Comparison of ENCODE assay signal across 8 mouse cellular contexts in the genomic region with DNA sequence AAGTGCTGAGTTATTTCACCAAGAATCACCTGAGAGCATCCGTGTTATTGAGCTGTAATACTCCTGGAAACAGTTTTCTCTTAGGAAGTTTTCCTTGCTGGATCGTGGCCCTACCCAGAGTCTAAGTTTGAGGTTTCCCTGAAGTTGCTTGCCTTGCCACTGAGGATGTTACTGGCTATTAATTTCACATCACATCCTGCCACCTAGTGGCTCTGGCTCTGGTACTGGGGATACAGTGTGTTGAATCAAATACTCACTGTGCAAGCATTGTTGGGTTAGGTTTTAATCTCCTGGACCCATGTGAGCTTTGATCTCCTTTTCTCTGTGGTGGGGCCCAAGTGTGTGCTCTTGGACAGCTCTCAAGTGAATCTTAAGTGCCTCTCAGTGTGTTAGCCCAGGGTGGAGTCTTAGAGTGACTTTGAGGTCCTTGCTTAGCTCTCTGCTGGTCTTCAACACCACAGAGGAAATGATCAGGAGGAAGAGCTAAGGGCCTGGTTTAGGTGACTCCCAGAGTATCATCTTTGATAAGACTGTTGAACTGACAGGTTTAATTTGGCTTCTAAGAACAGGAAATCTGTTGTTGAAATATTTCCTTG. TPM values are rescaled to one million over a fixed set of nuclear protein-coding genes. Genes with fewer than 3 reads are reported as not detected.
DNase-seq lines count a peak whose midpoint lies in the region; ATAC-seq and TF ChIP-seq lines count a peak whose summit lies in the region.

No protein-coding gene starts in this region.

- no peak overlapping the region for H3K4me2 ChIP-seq in CH12.LX (ENCODE audit: insufficient read depth, low read depth, poor library complexity, severe bottlenecking)
- no peak overlapping the region for H3K4me2 ChIP-seq in limb, embryonic 13.5 days (replicated peaks)

- H3K79me2 ChIP-seq in CH12.LX (replicated peaks; ENCODE audit: control insufficient read depth, extremely low read depth, insufficient read depth, poor library complexity, severe bottlenecking) = no peaks in the 10 kb centered on the region

- no peak for TF ChIP-seq POLR2A in CH12.LX (IDR thresholded peaks at IDR 0.05; ENCODE audit: low read depth, low read length)

- dilution Hi-C loops in CH12.LX (cut with MboI; ENCODE audit: extremely low pct_ligation_motif_present, extremely low pct_unique_long_range_greater_than_20kb, low sequenced_read_pairs) = no loop called here

- 44% methylated on average over 2 of the region's 2 CpGs for whole genome bisulfite sequencing in limb, embryonic 13.5 days

- H3K9me3 ChIP-seq in CH12.LX (replicated peaks; ENCODE audit: low read length) = no peaks in the 10 kb centered on the region
- no peaks in the 10 kb centered on the region for H3K9me3 ChIP-seq in limb, embryonic 13.5 days

- peak; percentile 10 to 57; a peak in 2 of 4 replicates for TF ChIP-seq CTCF in CH12.LX (conservative IDR thresholded peaks at IDR 0.05 in 1 of 2, IDR thresholded peaks at IDR 0.05 in 1 of 2; ENCODE audit: low read depth in 2 of 2, low read length in 2 of 2)

- peak; percentile 9 for DNase-seq in gastrocnemius, adult 18-20 months (ENCODE audit: low spot score)
- DNase-seq in gastrocnemius, adult 8-10 months (ENCODE audit: low spot score in 2 of 2) = no peak
- peak; percentile 30 for DNase-seq in CH12.LX (ENCODE audit: extremely low read depth)
- DNase-seq in cerebellum, postnatal 14 days = peak; percentile 45 to 48
- peak; percentile 6 for DNase-seq in kidney, adult 11 months
- DNase-seq in retina, embryonic 14.5 days (ENCODE audit: low spot score) = peak; percentile 35
- DNase-seq in spleen, postnatal 4 days (ENCODE audit: low spot score in 2 of 2) = no peak

- no peak for TF ChIP-seq EP300 in CH12.LX (IDR thresholded peaks at IDR 0.05; ENCODE audit: low read length)

- H3K27ac ChIP-seq in CH12.LX (ENCODE audit: insufficient read depth, low read depth) = no peak overlapping the region
- no peak overlapping the region for H3K27ac ChIP-seq in limb, embryonic 13.5 days

- H3K9ac ChIP-seq in CH12.LX (ENCODE audit: insufficient read depth, low read depth) = no peak overlapping the region
- H3K9ac ChIP-seq in limb, embryonic 13.5 days = no peak overlapping the region

- H3K36me3 ChIP-seq in CH12.LX (replicated peaks in 1 of 2; ENCODE audit: control insufficient read depth in 1 of 2, insufficient read depth in 1 of 2, low read length in 1 of 2) = no peaks in the 10 kb centered on the region
- no peaks in the 10 kb centered on the region for H3K36me3 ChIP-seq in limb, embryonic 13.5 days

- no peak overlapping the region for H3K4me3 ChIP-seq in CH12.LX (replicated peaks in 1 of 3; ENCODE audit: low read depth in 2 of 3, low read length in 2 of 3, poor library complexity in 1 of 3)
- H3K4me3 ChIP-seq in limb, embryonic 13.5 days = no peak overlapping the region

- peak; percentile 45 for TF ChIP-seq RAD21 in CH12.LX (IDR thresholded peaks at IDR 0.05; ENCODE audit: low read depth, low read length)

- in situ Hi-C loops in CH12.LX (cut with MboI; ENCODE audit: low pct_ligation_motif_present, low pct_unique_long_range_greater_than_20kb, low sequenced_read_pairs) = loop anchor here (10.0 kb wide), 1 partner anchor 194 kb away; no protein-coding TSS in a partner anchor

- ATAC-seq in limb, embryonic 13.5 days (ENCODE audit: low FRiP score, low read depth) = peak; percentile 59; the same call in 1 of the 2 replicates

- no peaks in the 10 kb centered on the region for H3K27me3 ChIP-seq in CH12.LX (replicated peaks)
- H3K27me3 ChIP-seq in limb, embryonic 13.5 days = no peaks in the 10 kb centered on the region

- H3K4me1 ChIP-seq in CH12.LX (ENCODE audit: control insufficient read depth in 1 of 2, insufficient read depth in 2 of 2) = no peaks in the 10 kb centered on the region
- H3K4me1 ChIP-seq in limb, embryonic 13.5 days = no peaks in the 10 kb centered on the region

TF ChIP-seq in CH12.LX, 34 proteins besides CTCF, POLR2A, EP300 and RAD21:
- TF ChIP-seq ZKSCAN1 (IDR thresholded peaks at IDR 0.05; ENCODE audit: borderline replicate concordance, low read depth, low read length) = no peak
- no peak for TF ChIP-seq UBTF (IDR thresholded peaks at IDR 0.05; ENCODE audit: low read depth, low read length)
- TF ChIP-seq SMC3 (IDR thresholded peaks at IDR 0.05; ENCODE audit: low read depth, low read length) = peak; percentile 42; the same call in 1 of the 2 replicates

RNA-seq across cellular contexts. Expression of a gene that starts 47.6 kb away (rescaled TPM):
- under 1 TPM; 0.07 to 0.14 TPM for total RNA-seq in gastrocnemius, adult 18-20 months (2021)
- under 1 TPM; 0.10 to 0.44 (median 0.15) TPM for total RNA-seq in gastrocnemius, adult 8-10 months (2022)
- total RNA-seq in CH12.LX (2012; rRNA removed) (not detected in 2 replicates), CH12.LX (2014; rRNA removed) (not detected in 2 replicates)
- not detected in 2 replicates for polyA plus RNA-seq in CH12.LX (2012; ENCODE audit: insufficient read length, low read depth)
- polyA plus RNA-seq in limb, embryonic 13.5 days (2015; fragmentation: Nextera tagmentation; extraction: Ambion mirVana) = 2.2 and 2.5 TPM in 2 replicates

Comparison
In these comparisons a context has a peak if more than half of its experiments do, and no peak if none do; other contexts are left out.
1. DNase-seq: peak in gastrocnemius, adult 18-20 months (single experiment), CH12.LX (single experiment), cerebellum, postnatal 14 days (2 of 2), kidney, adult 11 months (single experiment) and retina, embryonic 14.5 days (single experiment); none in gastrocnemius, adult 8-10 months (0 of 2) and spleen, postnatal 4 days (0 of 2).